Mouse (Mus musculus) liver, adult 2 months (tissue): ENCODE data around the gene Gm10337. TPM values are rescaled to one million over a fixed set of nuclear protein-coding genes. Genes with fewer than 3 reads are reported as not detected.
A peak's percentile ranks its signal among the peaks of the same experiment; 100 is the strongest.

Source experiments
- DNase-seq: peaks from one replicate; pipeline ENCODE4 v3.0.0-alpha.2; 2011; ENCODE audit warnings: low read depth, low spot score; ENCODE audit errors: extremely low read depth
- H3K27ac ChIP-seq: fragments of 200-500 bp; replicated peaks from 2 replicates; pipeline ENCODE4 v1.5.1; 2012; ENCODE audit warnings: low read depth, mild to moderate bottlenecking, control low read depth, inconsistent platforms, low read length; ENCODE audit not compliant: insufficient read depth
- H3K27me3 ChIP-seq: fragments of 200-500 bp; 2 replicates; pipeline ENCODE4 v1.6.1; 2012; ENCODE audit warnings: mild to moderate bottlenecking, moderate library complexity, low read length, inconsistent platforms; ENCODE audit not compliant: control insufficient read depth, insufficient read depth
- H3K36me3 ChIP-seq: fragments of 200-500 bp; 2 replicates; pipeline ENCODE4 v1.6.1; 2012; ENCODE audit warnings: low read length, inconsistent platforms; ENCODE audit not compliant: control insufficient read depth, insufficient read depth
- H3K4me1 ChIP-seq: fragments of 200-500 bp; 2 replicates; pipeline ENCODE4 v1.6.1; 2011; ENCODE audit warnings: low read length; ENCODE audit not compliant: control insufficient read depth, insufficient read depth
- H3K4me3 ChIP-seq: fragments of 200-500 bp; 2 replicates; pipeline ENCODE4 v1.5.1; 2011; ENCODE audit warnings: low read depth, mild to moderate bottlenecking, control low read depth, low read length, moderate library complexity; ENCODE audit not compliant: insufficient read depth
- H3K79me2 ChIP-seq: fragments of 200-500 bp; 2 replicates; pipeline ENCODE4 v1.6.1; 2012; ENCODE audit warnings: inconsistent platforms, mild to moderate bottlenecking, low read length, moderate library complexity; ENCODE audit not compliant: control insufficient read depth, insufficient read depth
- H3K9ac ChIP-seq: fragments of 200-500 bp; 2 replicates; pipeline ENCODE4 v1.6.1; 2012; ENCODE audit warnings: low read depth, mild to moderate bottlenecking, control low read depth, inconsistent platforms, low read length
- CTCF ChIP-seq: fragments of 200-500 bp; IDR thresholded peaks from 2 replicates; pipeline ENCODE4 v1.5.1; 2011; ENCODE audit warnings: low read depth, low read length, control low read depth
- POLR2A ChIP-seq: fragments of 200-500 bp; IDR thresholded peaks from 2 replicates; pipeline ENCODE4 v1.6.1; 2011; ENCODE audit warnings: low read length, control low read depth; ENCODE audit not compliant: insufficient read depth; ENCODE audit errors: extremely low read depth
- WGBS: fragments of 180-500 bp; shearing (Covaris S2); methylation state at CpG from one replicate; pipeline ENCODE4 v1.1.7; 2018; 5-methylcytosine and 5-hydroxymethylcytosine counted together
- polyA plus RNA-seq: library from polyadenylated mRNA; depleted of rRNA; stranded (reverse); fragments of >200 nt; gene quantifications from 2 replicates; pipeline ENCODE4 v1.2.3, GENCODE M21; 2012
- total RNA-seq: library from RNA; depleted of rRNA; stranded (reverse); fragments of >200 nt; gene quantifications from 2 replicates; pipeline ENCODE4 v1.2.3, GENCODE M21; 2014

Gm10337 gene
- total and polyA plus RNA-seq, 2 experiments: not detected

DNA sequence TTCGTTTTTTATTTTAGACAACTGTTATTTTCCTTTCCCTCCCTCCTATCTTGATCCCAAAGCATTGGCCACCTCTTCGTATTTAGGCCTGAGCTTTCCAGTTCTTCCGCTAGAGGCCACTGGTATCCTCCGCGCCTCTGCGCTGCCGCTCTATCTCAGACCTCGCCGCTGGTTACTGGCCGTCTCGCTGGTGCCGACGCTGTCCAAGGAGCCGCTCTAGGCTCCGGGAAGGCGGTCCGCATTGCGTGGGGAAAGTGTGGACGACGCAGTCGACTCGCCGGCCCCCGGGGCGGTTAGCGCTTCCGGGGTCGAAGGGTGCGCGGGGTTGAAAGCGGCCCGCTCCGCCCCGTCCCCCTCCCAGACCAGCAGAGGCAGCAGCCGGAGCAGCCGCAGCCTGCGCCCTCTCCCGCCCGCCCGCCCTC is 33.3 kb upstream of the Gm10337 start, which contains the start of gene Pcbp2:
Gene Pcbp2, plus strand, starts transcription at position 357 of the 422 bp plus-strand sequence.
- Histone ChIP-seq H3K4me3 (peak within 1 kb of the TSS; percentile 80), H3K27ac (peak within 1 kb of the TSS; percentile 84), H3K4me1 (peaks cover 9% of the 10 kb centered on the region; the same call in 1 of the 2 replicates), H3K79me2 (peaks cover 8% of the 10 kb centered on the region), H3K9ac (peak within 1 kb of the TSS; percentile 86), H3K27me3 (no peaks in the 10 kb centered on the region), H3K36me3 (peaks cover 19% of the 10 kb centered on the region)
- TF ChIP-seq POLR2A (peak; percentile 60; the same call in 1 of the 2 replicates), CTCF (peak; percentile 84)
- under 1% methylated on average over 40 of the region's 40 CpGs for WGBS
- peak; percentile 92 for DNase-seq

DNA sequence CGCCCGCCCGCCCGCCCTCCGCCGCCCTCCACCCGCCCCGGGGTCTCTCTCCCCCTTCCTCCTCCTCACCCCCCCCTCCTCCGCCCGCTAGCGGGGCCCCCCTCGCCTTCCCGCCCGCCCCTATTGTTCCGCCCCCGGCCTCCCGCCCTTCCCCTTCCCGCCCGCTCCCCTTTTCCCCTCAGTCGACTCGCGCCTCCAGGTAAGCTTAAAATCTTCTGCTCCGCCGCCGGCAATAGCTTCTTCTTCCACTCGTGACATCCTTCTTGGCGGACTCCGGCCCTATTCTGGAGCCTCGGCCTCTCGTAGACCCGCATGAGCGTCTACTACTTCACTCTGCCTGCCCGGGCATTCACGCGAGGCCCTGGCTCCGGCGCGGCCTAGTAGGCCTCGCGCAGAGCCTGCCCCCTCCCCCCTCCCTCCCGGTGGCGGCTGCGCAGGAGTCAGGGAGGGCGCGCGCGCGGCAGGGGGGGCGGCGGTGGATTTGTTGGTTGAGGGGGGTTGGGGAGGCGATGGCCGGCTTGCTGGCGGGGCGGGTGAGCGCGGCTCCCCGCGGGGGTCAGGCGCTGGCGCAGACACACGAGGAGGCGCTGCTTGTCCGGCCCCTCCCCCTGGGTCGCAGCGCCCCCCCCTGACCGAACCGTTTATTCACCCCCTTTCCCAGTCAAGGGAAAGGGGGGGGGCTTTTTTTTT is 32.8 kb upstream of the Gm10337 start:
- H3K27me3 ChIP-seq: no peaks in the 10 kb centered on the region
- DNase-seq: peak; percentile 57
- peaks cover 9% of the 10 kb centered on the region; the same call in 1 of the 2 replicates for H3K4me1 ChIP-seq
- no peak for TF ChIP-seq POLR2A
- no peak for TF ChIP-seq CTCF
- under 1% methylated on average over 44 of the region's 67 CpGs for WGBS
- H3K79me2 ChIP-seq: peaks cover 8% of the 10 kb centered on the region
- H3K36me3 ChIP-seq: peaks cover 24% of the 10 kb centered on the region
- H3K4me3 ChIP-seq: peak overlapping the region; percentile 80
- H3K9ac ChIP-seq: peak overlapping the region; percentile 86
- H3K27ac ChIP-seq: peak overlapping the region; percentile 84

DNA sequence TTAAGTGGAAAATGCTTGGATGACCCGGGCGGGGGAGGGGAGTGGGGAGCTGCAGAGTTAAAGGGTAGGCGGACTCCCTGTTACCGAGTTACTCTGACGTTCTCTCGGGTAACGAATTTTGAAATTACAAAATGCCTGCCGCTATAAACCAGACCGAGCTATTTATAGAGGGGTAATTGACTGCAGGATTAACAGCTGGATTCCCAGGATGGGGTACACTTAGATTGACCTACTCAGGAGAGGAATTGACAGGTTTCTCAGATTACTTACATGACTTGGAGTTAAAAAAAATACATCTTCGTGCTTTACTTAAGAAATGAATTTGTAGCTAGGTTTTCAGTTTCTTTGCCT is 32.3 kb upstream of the Gm10337 start:
- Histone ChIP-seq H3K79me2 (peaks cover 8% of the 10 kb centered on the region), H3K36me3 (peaks cover 29% of the 10 kb centered on the region), H3K27me3 (no peaks in the 10 kb centered on the region), H3K4me3 (peak overlapping the region; percentile 80), H3K27ac (no peak overlapping the region), H3K4me1 (peaks cover 9% of the 10 kb centered on the region; the same call in 1 of the 2 replicates), H3K9ac (peak overlapping the region; percentile 86)
- 1% methylated on average over 10 of the region's 10 CpGs for WGBS
- DNase-seq: peak; percentile 40
- TF ChIP-seq POLR2A (no peak), CTCF (no peak)

DNA sequence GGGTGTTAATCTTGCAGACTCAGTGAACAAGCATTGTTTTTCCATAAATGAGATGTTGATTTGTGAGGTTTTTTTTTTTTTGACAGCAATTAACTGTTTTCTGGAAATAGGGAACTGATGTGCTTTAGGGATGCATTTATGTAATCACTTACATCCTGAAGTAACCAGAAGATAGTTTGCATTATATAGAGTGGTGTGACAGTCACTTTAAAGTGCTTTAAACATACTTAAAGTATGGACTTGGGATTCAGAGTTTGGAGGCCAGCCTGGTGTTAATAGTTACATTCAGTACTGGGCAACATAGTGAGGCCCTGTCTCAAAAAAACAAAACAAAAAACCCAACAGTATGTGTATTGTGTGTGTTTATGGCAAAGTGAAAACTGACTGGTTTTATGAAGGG is 31.8 kb upstream of the Gm10337 start:
- Histone ChIP-seq H3K9ac (no peak overlapping the region), H3K27ac (no peak overlapping the region), H3K27me3 (no peaks in the 10 kb centered on the region), H3K79me2 (peaks cover 8% of the 10 kb centered on the region), H3K36me3 (peaks cover 32% of the 10 kb centered on the region), H3K4me1 (peaks cover 9% of the 10 kb centered on the region; the same call in 1 of the 2 replicates), H3K4me3 (peak overlapping the region; percentile 80; the same call in 1 of the 2 replicates)
- DNase-seq: no peak
- TF ChIP-seq CTCF (no peak), POLR2A (no peak)

DNA sequence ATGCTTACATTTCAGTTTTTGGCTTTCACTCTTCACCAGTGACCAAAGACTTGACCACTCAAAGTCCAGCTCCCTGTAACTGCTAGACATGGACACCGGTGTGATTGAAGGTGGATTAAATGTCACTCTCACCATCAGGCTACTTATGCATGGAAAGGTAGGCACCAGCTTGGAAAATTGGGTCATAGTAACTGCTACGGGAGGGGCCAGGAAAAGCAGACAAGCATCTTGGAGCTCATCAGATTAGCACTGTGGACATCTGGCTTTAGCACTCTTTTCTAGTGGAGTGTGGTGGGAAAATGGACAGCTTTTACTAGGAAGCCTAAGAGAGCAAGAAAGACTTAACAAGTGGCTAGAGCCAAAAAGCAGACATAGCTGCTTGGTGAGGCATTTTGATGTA is 30.3 kb upstream of the Gm10337 start:
- Histone ChIP-seq H3K36me3 (peaks cover 45% of the 10 kb centered on the region), H3K4me1 (peaks cover 9% of the 10 kb centered on the region; the same call in 1 of the 2 replicates), H3K27ac (no peak overlapping the region), H3K27me3 (no peaks in the 10 kb centered on the region), H3K4me3 (no peak overlapping the region), H3K9ac (no peak overlapping the region; the same call in 1 of the 2 replicates), H3K79me2 (peaks cover 8% of the 10 kb centered on the region)
- DNase-seq: peak; percentile 23
- no peak for TF ChIP-seq POLR2A
- TF ChIP-seq CTCF: no peak
- 18% methylated on average over 2 of the region's 2 CpGs for WGBS

DNA sequence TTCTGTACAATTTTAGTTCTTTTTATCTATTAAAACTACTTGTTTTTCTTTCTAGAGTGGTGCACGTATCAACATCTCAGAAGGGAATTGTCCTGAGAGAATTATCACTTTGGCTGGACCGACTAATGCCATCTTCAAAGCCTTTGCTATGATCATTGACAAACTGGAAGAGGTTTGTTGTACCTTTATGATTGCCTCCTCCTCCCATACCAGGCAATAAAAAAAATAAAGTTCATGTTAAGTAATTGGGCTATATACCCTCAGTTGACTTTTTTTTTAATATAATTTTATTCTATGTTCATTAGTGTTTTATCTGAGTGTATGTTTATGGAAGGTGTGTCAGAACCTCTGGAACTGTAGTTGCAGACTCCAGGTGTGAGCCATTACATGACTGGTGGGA is 29.0 kb upstream of the Gm10337 start:
- H3K27ac ChIP-seq: no peak overlapping the region
- DNase-seq: no peak
- no peak overlapping the region for H3K9ac ChIP-seq
- peaks cover 9% of the 10 kb centered on the region; the same call in 1 of the 2 replicates for H3K4me1 ChIP-seq
- H3K79me2 ChIP-seq: peaks cover 8% of the 10 kb centered on the region
- TF ChIP-seq CTCF (no peak), POLR2A (no peak)
- 94% methylated on average over 2 of the region's 2 CpGs for WGBS
- peaks cover 55% of the 10 kb centered on the region for H3K36me3 ChIP-seq
- no peaks in the 10 kb centered on the region for H3K27me3 ChIP-seq
- no peak overlapping the region for H3K4me3 ChIP-seq
